Mouse (Mus musculus) heart, postnatal 36 days (tissue): ENCODE data around the gene Anapc7. TPM values are rescaled to one million over a fixed set of nuclear protein-coding genes. Genes with fewer than 3 reads are reported as not detected.
"Not testable (repeated sequence)": the region's sequence is repeated elsewhere in the genome, so short reads cannot be mapped to it uniquely, and the experiment has no call there.

Experiments
- DNase-seq, 2 experiments: peaks; one replicate each; pipeline ENCODE4 v3.0.0; 2021 to 2022
- intact Hi-C: fragments of 180-260 bp; cut with DNase I; formaldehyde crosslinking; loops from one replicate; pipeline ENCODE4 v1.15.1; 2025
- total RNA-seq, 2 experiments: library from RNA; stranded (reverse); gene quantifications; 2 replicates each; pipeline ENCODE4 v1.2.3; 2021

The Anapc7 gene
- total RNA-seq, 2 experiments from 2014 or later, result 31.7 to 35.1 TPM

GRCm38 (mm10) chr5:122482733-122483391, 61.4 kb downstream of the Anapc7 start:
- intact Hi-C loops, result no loop called here
- no peak for DNase-seq

GRCm38 (mm10) chr5:122486243-122486642, 64.8 kb downstream of the Anapc7 start:
- DNase-seq, intact Hi-C loops: not testable (repeated sequence)

GRCm38 (mm10) chr5:122487825-122488224, 66.3 kb downstream of the Anapc7 start:
- intact Hi-C loops, result no loop called here

GRCm38 (mm10) chr5:122490148-122490547, 68.7 kb downstream of the Anapc7 start:
- no peak for DNase-seq
- intact Hi-C loops, result no loop called here

More at GRCm38 (mm10) chr5:122487825-122488224, 66.3 kb downstream of the Anapc7 start:
- DNase-seq, result no peak

GRCm38 (mm10) chr5:122491385-122491784, 69.9 kb downstream of the Anapc7 start:
- no peak for DNase-seq
- intact Hi-C loops, result no loop called here

GRCm38 (mm10) chr5:122493035-122493434, 71.5 kb downstream of the Anapc7 start:
- DNase-seq, result no peak
- intact Hi-C loops, result no loop called here

- DNase-seq, result no peak
- intact Hi-C loops, result no loop called here
Measured at GRCm38 (mm10) chr5:122494449-122494848, 73.0 kb downstream of the Anapc7 start.

Other genes starting within 250 kb of the Anapc7 start
- 1 to 10 TPM; 1.4 to 1.7 TPM for gene Hvcn1, start 214.9 kb upstream of the Anapc7 start, total RNA-seq
- gene Tctn1, start 157.2 kb upstream of the Anapc7 start, total RNA-seq, result 1 to 10 TPM; 4.3 to 4.6 TPM
- 10 to 100 TPM; 89.5 to 98.4 TPM for gene Pptc7, start 137.3 kb upstream of the Anapc7 start, total RNA-seq
- gene Rad9b, start 67.5 kb upstream of the Anapc7 start, total RNA-seq, result under 1 TPM; 0.57 to 0.94 TPM
- gene Vps29, start 67.3 kb upstream of the Anapc7 start, total RNA-seq, result 10 to 100 TPM; 94.4 to 97.5 TPM
- gene Gpn3, start 49.8 kb upstream of the Anapc7 start, total RNA-seq, result 10 to 100 TPM; 26.6 to 30.6 TPM
- gene Fam216a, start 49.3 kb upstream of the Anapc7 start, total RNA-seq, result 10 to 100 TPM; 11.7 to 14.7 TPM
- gene Arpc3, start 29.8 kb upstream of the Anapc7 start, total RNA-seq, result 100 to 1,000 TPM in 1 of 2 experiments, 10 to 100 TPM in 1; 99.6 to 103 TPM
- gene Atp2a2, start 80.5 kb downstream of the Anapc7 start, total RNA-seq, result over 10,000 TPM; 11,843 to 11,873 TPM
- gene Ift81, start 192.8 kb downstream of the Anapc7 start, total RNA-seq, result 10 to 100 TPM; 66.7 to 71.1 TPM
- 1 to 10 TPM; 4.4 TPM for gene P2rx7, start 222.2 kb downstream of the Anapc7 start, total RNA-seq